Mouse (Mus musculus) G1E (cell line): ENCODE measurements around the gene Gng2.

ENCODE experiments used
- CTCF ChIP-seq: IDR thresholded peaks from 2 replicates; pipeline ENCODE4 v1.5.1; 2012; ENCODE audit warnings: low read depth, low read length, inconsistent platforms, mixed read lengths
- GATA1 ChIP-seq: IDR thresholded peaks from 2 replicates; pipeline ENCODE4 v1.6.1; 2012; ENCODE audit warnings: borderline replicate concordance, low read length, inconsistent platforms, mixed read lengths
- POLR2AphosphoS5 ChIP-seq: IDR thresholded peaks from 2 replicates; pipeline ENCODE4 v1.6.1; 2012; ENCODE audit warnings: low read depth, low read length, inconsistent platforms; ENCODE audit not compliant: insufficient replicate concordance

DNA sequence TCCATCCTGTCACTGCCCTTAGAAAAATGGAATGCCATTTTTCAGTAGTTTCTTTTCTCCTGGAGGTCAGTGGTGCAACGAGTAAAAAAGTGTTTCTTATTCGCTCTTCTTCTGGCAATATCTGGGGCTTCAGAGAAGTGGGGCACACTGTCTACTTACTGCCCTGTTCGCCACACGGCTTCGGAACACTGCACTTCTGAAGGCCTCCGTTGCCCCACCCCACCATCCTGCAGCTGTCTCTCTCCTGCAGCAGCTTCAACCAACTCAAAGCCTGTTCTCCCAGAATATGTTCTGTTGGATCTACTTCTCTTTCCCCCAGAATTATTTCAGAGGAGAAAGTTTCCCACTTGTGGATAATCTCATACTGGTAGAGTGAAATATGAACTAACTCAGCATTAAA lies 52.3 kb downstream of the Gng2 start:
- no peak for TF ChIP-seq CTCF
- TF ChIP-seq POLR2AphosphoS5 = no peak
- no peak for TF ChIP-seq GATA1
